19 mouse cellular contexts compared by ENCODE assay signal in genomic region chr7:144571598-144571997, GRCm38 (mm10). TPM values are rescaled to one million over a fixed set of nuclear protein-coding genes. Genes with fewer than 3 reads are reported as not detected.
DNase-seq lines count a peak whose midpoint lies in the region; ATAC-seq lines count a peak whose summit lies in the region.
"Had no signal": no experiment of that assay in that cellular context is flagged by ENCODE, and none has a peak within 500 bp of the region (broad histone marks: within the 10 kb centered on the region; RNA-seq: fewer than 3 reads in every experiment).

No protein-coding gene starts in this region.

- H3K4me1 ChIP-seq in kidney, embryonic 16.5 days (ENCODE audit: insufficient read depth, low read length), result no peaks in the 10 kb centered on the region
- no peaks in the 10 kb centered on the region for H3K4me1 ChIP-seq in liver, embryonic 12.5 days
- H3K4me1 ChIP-seq: embryonic facial prominence, embryonic 12.5 days; heart, embryonic 10.5 days; hindbrain, embryonic 13.5 days had no signal

- no peaks in the 10 kb centered on the region for H3K9me3 ChIP-seq in kidney, embryonic 16.5 days (ENCODE audit: low read length)
- no peaks in the 10 kb centered on the region for H3K9me3 ChIP-seq in liver, embryonic 12.5 days (replicated peaks)
- H3K9me3 ChIP-seq: embryonic facial prominence, embryonic 12.5 days; heart, embryonic 10.5 days; hindbrain, embryonic 13.5 days had no signal

- no peak overlapping the region for H3K9ac ChIP-seq in kidney, embryonic 16.5 days (replicated peaks; ENCODE audit: low read length)
- no peak overlapping the region for H3K9ac ChIP-seq in liver, embryonic 12.5 days
- H3K9ac ChIP-seq: embryonic facial prominence, embryonic 12.5 days; hindbrain, embryonic 13.5 days had no signal

- H3K36me3 ChIP-seq in kidney, embryonic 16.5 days (ENCODE audit: insufficient read depth, low read length), result no peaks in the 10 kb centered on the region
- H3K36me3 ChIP-seq in liver, embryonic 12.5 days, result no peaks in the 10 kb centered on the region
- H3K36me3 ChIP-seq: embryonic facial prominence, embryonic 12.5 days; heart, embryonic 10.5 days; hindbrain, embryonic 13.5 days had no signal

- peak; percentile 86 for DNase-seq in kidney, adult 11 months
- peak; percentile 87 to 89 for DNase-seq in kidney, adult 8-10 months
- DNase-seq in kidney, postnatal 25 days, result peak; percentile 82 to 88
- DNase-seq in cerebellum, postnatal 4 days (ENCODE audit: low spot score in 2 of 2), result no peak
- no peak for DNase-seq in thymus, postnatal 36 days
- DNase-seq: adrenal gland, postnatal 14 days; cerebellum, adult 11-12 months; cerebellum, adult 9-11 months; embryo, embryonic 11 days; gastrocnemius, postnatal 10 days; heart, adult 18-20 months; heart, postnatal 10 days; heart, postnatal 4 days had no signal

- no peaks in the 10 kb centered on the region for H3K27me3 ChIP-seq in kidney, embryonic 16.5 days (ENCODE audit: insufficient read depth, low read length)
- peaks cover 20% of the 10 kb centered on the region for H3K27me3 ChIP-seq in liver, embryonic 12.5 days (replicated peaks)
- H3K27me3 ChIP-seq: embryonic facial prominence, embryonic 12.5 days had no signal

- H3K4me3 ChIP-seq in kidney, embryonic 16.5 days (ENCODE audit: low read length), result no peak overlapping the region
- no peak overlapping the region for H3K4me3 ChIP-seq in liver, embryonic 12.5 days
- H3K4me3 ChIP-seq: embryonic facial prominence, embryonic 12.5 days; heart, embryonic 10.5 days; hindbrain, embryonic 13.5 days had no signal

- H3K4me2 ChIP-seq in kidney, embryonic 16.5 days (replicated peaks; ENCODE audit: low read depth, low read length), result no peak overlapping the region
- no peak overlapping the region for H3K4me2 ChIP-seq in liver, embryonic 12.5 days
- H3K4me2 ChIP-seq: embryonic facial prominence, embryonic 12.5 days; hindbrain, embryonic 13.5 days had no signal

- peak; percentile 85 for ATAC-seq in kidney, embryonic 16.5 days (ENCODE audit: low FRiP score, low TSS enrichment)
- ATAC-seq in liver, embryonic 12.5 days, result no peak
- ATAC-seq: forebrain, embryonic 16.5 days had no signal

- H3K27ac ChIP-seq in kidney, embryonic 16.5 days (ENCODE audit: low read length), result peak overlapping the region; percentile 20; the same call in 1 of the 2 replicates
- no peak overlapping the region for H3K27ac ChIP-seq in liver, embryonic 12.5 days
- H3K27ac ChIP-seq: embryonic facial prominence, embryonic 12.5 days; heart, embryonic 10.5 days; hindbrain, embryonic 13.5 days had no signal

RNA-seq across cellular contexts. Expression of gene Fadd, which starts 10.7 kb away (rescaled TPM):
- polyA plus RNA-seq in kidney, embryonic 16.5 days (2015; fragmentation: Nextera tagmentation; extraction: Ambion mirVana), result 13.1 and 15.7 TPM in 2 replicates
- 7.7 and 8.0 TPM in 2 replicates for polyA plus RNA-seq in liver, embryonic 12.5 days (2016; fragmentation: Nextera tagmentation; extraction: Ambion mirVana)

RNA-seq across cellular contexts. Expression of gene Ppfia1, which starts 18.1 kb away (rescaled TPM):
- 26.9 and 37.7 TPM in 2 replicates for polyA plus RNA-seq in kidney, embryonic 16.5 days (2015; fragmentation: Nextera tagmentation; extraction: Ambion mirVana)
- 29.1 and 29.9 TPM in 2 replicates for polyA plus RNA-seq in liver, embryonic 12.5 days (2016; fragmentation: Nextera tagmentation; extraction: Ambion mirVana)

Comparison
In these comparisons a context has a peak if more than half of its experiments do, and no peak if none do; other contexts are left out.
1. DNase-seq: peak in kidney, adult 11 months (single experiment), kidney, adult 8-10 months (2 of 2) and kidney, postnatal 25 days (2 of 2); none in cerebellum, postnatal 4 days (0 of 2) and thymus, postnatal 36 days (0 of 2).